Mouse (Mus musculus) hindbrain, embryonic 11.5 days (tissue): ENCODE data around the gene Mid1. TPM values are rescaled to one million over a fixed set of nuclear protein-coding genes. Genes with fewer than 3 reads are reported as not detected.

ENCODE experiments used
- ATAC-seq: fragments of 200-750 bp; cut with Nextera tagmentation; 2 replicates; pipeline ENCODE4 v1.8.0; 2017; ENCODE audit warnings: mild to moderate bottlenecking, moderate TSS enrichment, moderate library complexity; ENCODE audit not compliant: low FRiP score
- DNase-seq: peaks from one replicate; pipeline ENCODE4 v3.0.0-alpha.2; 2015; ENCODE audit warnings: low spot score
- H3K27ac ChIP-seq: fragments of 300-500 bp; sonication (generic); 2 replicates; pipeline ENCODE4 v1.5.1; 2014; ENCODE audit warnings: mild to moderate bottlenecking, low read depth, low read length
- H3K27me3 ChIP-seq: fragments of 300-500 bp; sonication (generic); 2 replicates; pipeline ENCODE4 v1.6.1; 2014; ENCODE audit warnings: mild to moderate bottlenecking, low read length, moderate library complexity, mixed read lengths; ENCODE audit not compliant: control insufficient read depth, insufficient read depth
- H3K36me3 ChIP-seq: fragments of 300-500 bp; sonication (generic); 2 replicates; pipeline ENCODE4 v1.6.1; 2014; ENCODE audit warnings: mild to moderate bottlenecking, low read length, moderate library complexity, mixed read lengths; ENCODE audit not compliant: control insufficient read depth, insufficient read depth
- H3K4me1 ChIP-seq: fragments of 300-500 bp; sonication (generic); replicated peaks from 2 replicates; pipeline ENCODE4 v1.6.1; 2014; ENCODE audit warnings: low read length, mixed read lengths; ENCODE audit not compliant: control insufficient read depth, insufficient read depth
- H3K4me2 ChIP-seq: fragments of 300-500 bp; sonication (generic); replicated peaks from 2 replicates; pipeline ENCODE4 v1.6.1; 2014; ENCODE audit warnings: mild to moderate bottlenecking, low read depth, low read length
- H3K4me3 ChIP-seq: fragments of 300-500 bp; sonication (generic); 2 replicates; pipeline ENCODE4 v1.5.1; 2014; ENCODE audit warnings: low read depth, low read length
- H3K9ac ChIP-seq: fragments of 300-500 bp; sonication (generic); 2 replicates; pipeline ENCODE4 v1.6.1; 2014; ENCODE audit warnings: low read depth, low read length
- H3K9me3 ChIP-seq: fragments of 300-500 bp; sonication (generic); 2 replicates; pipeline ENCODE4 v1.6.1; 2016; ENCODE audit warnings: low read length; ENCODE audit not compliant: control insufficient read depth
- WGBS: fragments of 180-500 bp; shearing (Covaris S2); extraction: QIAGEN DNeasy Blood & Tissue Kit; methylation state at CpG from one replicate; pipeline ENCODE4 v1.1.7; 2014; 5-methylcytosine and 5-hydroxymethylcytosine counted together
- polyA plus RNA-seq: library from polyadenylated mRNA; unstranded; fragments of >200 nt; fragmentation: Nextera tagmentation; extraction: Ambion mirVana; gene quantifications from 2 replicates; pipeline ENCODE4 v1.2.1, GENCODE M21; 2014

Mid1 gene
- polyA plus RNA-seq, 1 experiment from 2014 or later = 24.6 TPM

DNA sequence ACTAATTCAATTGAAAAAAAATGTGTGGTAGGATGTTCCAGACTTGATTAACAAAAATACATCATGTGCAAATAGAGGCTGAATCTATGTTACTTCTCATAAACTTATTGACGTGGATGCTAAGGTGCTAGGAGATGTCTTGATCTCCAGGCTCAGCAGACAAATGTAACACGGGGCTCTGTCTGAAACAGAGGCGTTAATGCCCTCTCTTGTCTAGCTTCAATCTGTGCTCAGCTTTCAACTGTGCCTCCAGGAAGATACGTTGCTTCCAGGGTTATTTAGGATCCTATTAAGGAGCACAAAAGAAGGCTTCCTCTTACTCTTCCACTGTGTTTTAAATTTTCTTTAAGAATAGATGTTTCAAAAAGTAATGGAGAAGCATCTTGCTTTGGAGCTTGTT lies 115.2 kb downstream of the Mid1 start:
- Histone ChIP-seq H3K36me3 (no peaks in the 10 kb centered on the region), H3K9me3 (no peaks in the 10 kb centered on the region), H3K4me3 (no peak overlapping the region), H3K27ac (no peak overlapping the region), H3K9ac (no peak overlapping the region), H3K4me1 (no peaks in the 10 kb centered on the region), H3K4me2 (no peak overlapping the region), H3K27me3 (no peaks in the 10 kb centered on the region; the same call in 1 of the 2 replicates)
- DNase-seq (no peak), ATAC-seq (no peak)
- WGBS = 36% methylated on average over 4 of the region's 4 CpGs

DNA sequence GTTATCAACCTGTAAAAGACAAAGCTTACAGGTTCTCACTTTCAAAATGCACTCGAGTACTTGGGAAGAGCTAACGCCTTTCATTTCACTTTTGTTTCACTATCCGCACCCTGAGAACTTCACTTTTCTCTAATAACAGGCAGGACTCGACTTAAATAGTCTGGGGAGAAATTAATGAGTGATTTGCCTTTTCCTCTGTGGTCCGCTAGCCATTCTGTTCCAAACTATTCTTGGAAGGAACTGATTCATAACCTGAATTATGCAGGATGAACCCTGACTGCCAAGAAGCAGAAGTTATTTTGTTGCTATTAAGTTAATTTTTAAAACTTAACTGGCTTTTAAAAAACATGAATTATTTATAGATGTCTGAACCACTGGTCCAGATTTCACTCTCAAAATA lies 120.8 kb downstream of the Mid1 start:
- no peak overlapping the region for H3K4me2 ChIP-seq
- no peaks in the 10 kb centered on the region for H3K36me3 ChIP-seq
- DNase-seq (no peak), ATAC-seq (no peak)
- no peak overlapping the region for H3K9ac ChIP-seq
- no peaks in the 10 kb centered on the region for H3K4me1 ChIP-seq
- H3K27me3 ChIP-seq = peaks cover 4% of the 10 kb centered on the region
- no peak overlapping the region for H3K4me3 ChIP-seq
- H3K9me3 ChIP-seq = no peaks in the 10 kb centered on the region
- no peak overlapping the region for H3K27ac ChIP-seq
- 72% methylated on average over 5 of the region's 5 CpGs for WGBS

DNA sequence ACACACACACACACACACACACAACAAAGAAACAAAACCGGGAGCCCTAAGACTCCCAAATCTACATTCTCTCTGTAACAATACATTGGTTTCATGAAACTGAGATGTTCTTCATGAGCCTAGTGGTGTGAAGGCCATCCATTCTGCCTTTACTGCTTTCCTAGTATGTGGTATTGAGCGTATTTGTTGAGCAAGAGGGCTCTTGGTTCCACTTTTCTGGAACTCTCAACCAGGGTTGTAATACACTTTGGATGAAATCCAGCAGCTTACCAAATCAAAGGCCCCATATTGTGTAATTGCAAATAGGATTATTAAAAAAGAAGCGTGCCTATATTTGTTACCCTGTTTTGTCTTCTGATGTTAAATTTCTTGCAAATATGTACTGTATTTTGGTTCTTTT lies 122.7 kb downstream of the Mid1 start:
- no peak overlapping the region for H3K27ac ChIP-seq
- H3K9ac ChIP-seq = no peak overlapping the region
- no peaks in the 10 kb centered on the region for H3K36me3 ChIP-seq
- H3K4me3 ChIP-seq = no peak overlapping the region
- 94% methylated on average over 3 of the region's 3 CpGs for WGBS
- DNase-seq (no peak), ATAC-seq (no peak)
- H3K27me3 ChIP-seq = peaks cover 4% of the 10 kb centered on the region
- no peak overlapping the region for H3K4me2 ChIP-seq
- no peaks in the 10 kb centered on the region for H3K9me3 ChIP-seq
- no peaks in the 10 kb centered on the region for H3K4me1 ChIP-seq

DNA sequence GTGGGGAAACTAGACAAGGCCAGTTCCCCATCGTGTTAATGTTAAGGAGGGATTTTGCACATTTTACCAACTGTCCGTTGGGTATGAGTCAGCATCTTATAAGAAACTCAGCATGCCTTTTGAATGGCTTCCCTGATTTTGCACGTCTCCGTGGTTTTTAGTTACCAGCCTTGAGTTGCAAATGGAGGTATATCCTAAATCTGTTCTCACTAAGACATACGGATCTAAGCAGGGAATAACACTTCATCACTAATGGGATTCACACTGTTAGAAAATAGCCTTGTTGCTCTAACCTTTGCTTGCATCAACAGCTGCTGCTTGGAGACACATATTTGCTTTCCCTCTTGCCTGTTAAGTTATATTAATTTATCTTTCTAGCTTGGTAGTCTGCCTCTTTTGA lies 126.3 kb downstream of the Mid1 start:
- Histone ChIP-seq H3K9me3 (no peaks in the 10 kb centered on the region), H3K4me1 (no peaks in the 10 kb centered on the region), H3K4me3 (no peak overlapping the region), H3K27me3 (peaks cover 12% of the 10 kb centered on the region), H3K36me3 (no peaks in the 10 kb centered on the region), H3K9ac (no peak overlapping the region), H3K27ac (no peak overlapping the region), H3K4me2 (no peak overlapping the region)
- WGBS = 61% methylated on average over 5 of the region's 5 CpGs
- no peak for DNase-seq
- no peak for ATAC-seq

DNA sequence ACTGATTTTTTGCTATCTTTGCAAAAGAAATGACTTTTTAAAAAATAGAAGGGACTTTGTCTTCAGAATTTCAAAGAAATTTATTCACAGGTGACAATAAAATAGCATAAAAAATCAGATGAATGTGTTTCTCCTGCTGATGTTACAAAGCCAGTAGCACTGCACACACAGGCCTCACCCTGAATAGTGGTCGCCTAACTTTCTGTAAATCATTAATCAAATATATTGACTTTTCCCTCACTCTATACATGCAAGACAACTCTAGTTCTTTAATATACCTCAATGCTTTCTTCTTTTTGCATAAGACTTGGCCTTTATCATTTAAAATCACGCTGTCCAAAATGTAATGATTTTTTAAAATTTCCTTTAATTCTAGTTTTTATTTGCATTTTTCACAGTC lies 126.8 kb downstream of the Mid1 start:
- Histone ChIP-seq H3K4me2 (no peak overlapping the region), H3K27ac (no peak overlapping the region), H3K4me3 (no peak overlapping the region), H3K36me3 (no peaks in the 10 kb centered on the region), H3K4me1 (no peaks in the 10 kb centered on the region), H3K9me3 (no peaks in the 10 kb centered on the region), H3K27me3 (peaks cover 12% of the 10 kb centered on the region), H3K9ac (no peak overlapping the region)
- DNase-seq (no peak), ATAC-seq (no peak)
- 77% methylated on average over 2 of the region's 2 CpGs for WGBS

DNA sequence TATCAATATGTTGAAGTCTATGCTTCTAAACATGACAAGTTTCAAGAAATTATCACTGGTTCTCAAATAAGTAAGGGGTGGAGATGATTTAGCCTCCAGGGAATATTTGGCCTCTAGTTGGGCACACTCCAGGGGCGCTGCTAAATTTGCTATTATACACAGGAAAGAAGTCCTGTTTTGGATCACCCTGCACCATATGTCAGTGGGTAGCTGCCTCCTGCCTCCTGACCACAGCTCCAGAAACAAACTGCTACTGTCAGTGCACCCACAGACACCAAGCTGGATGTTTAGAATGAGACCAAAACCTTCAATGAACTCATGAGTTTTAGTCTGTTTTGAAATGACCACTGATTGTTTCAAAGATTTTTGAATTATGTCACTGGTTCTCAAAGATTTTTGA lies 128.7 kb downstream of the Mid1 start:
- Histone ChIP-seq H3K9ac (no peak overlapping the region), H3K27me3 (peaks cover 10% of the 10 kb centered on the region), H3K4me3 (no peak overlapping the region), H3K4me1 (no peaks in the 10 kb centered on the region), H3K4me2 (no peak overlapping the region), H3K27ac (no peak overlapping the region), H3K36me3 (no peaks in the 10 kb centered on the region), H3K9me3 (no peaks in the 10 kb centered on the region)
- WGBS = 90% methylated on average over 1 of the region's 1 CpGs
- DNase-seq = no peak
- ATAC-seq = no peak

DNA sequence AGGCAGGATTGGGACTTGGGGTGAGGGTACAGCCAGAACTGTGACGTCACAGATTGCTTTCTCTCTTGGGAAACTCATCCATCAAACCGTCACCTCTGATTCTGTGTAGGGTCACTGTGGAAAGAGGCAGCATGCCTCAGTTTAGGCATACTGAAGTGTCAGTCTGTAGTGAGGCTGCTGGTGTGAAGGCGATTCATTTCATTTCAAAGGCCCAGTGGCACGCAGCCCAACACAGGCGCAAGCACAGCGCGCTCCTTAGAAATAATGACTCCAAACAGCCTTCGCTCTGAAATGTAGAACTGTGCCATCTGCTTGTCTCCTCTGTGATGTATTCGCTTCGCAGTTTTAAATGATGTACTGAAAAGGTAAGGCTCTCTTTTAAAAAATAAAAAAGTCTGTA lies 141.9 kb downstream of the Mid1 start:
- Histone ChIP-seq H3K9ac (no peak overlapping the region), H3K36me3 (no peaks in the 10 kb centered on the region), H3K4me1 (no peaks in the 10 kb centered on the region), H3K9me3 (no peaks in the 10 kb centered on the region), H3K27me3 (no peaks in the 10 kb centered on the region), H3K4me3 (peak overlapping the region; percentile 3; the same call in 1 of the 2 replicates), H3K4me2 (no peak overlapping the region), H3K27ac (no peak overlapping the region)
- DNase-seq (peak; percentile 40), ATAC-seq (peak; percentile 68)
- 36% methylated on average over 10 of the region's 10 CpGs for WGBS

DNA sequence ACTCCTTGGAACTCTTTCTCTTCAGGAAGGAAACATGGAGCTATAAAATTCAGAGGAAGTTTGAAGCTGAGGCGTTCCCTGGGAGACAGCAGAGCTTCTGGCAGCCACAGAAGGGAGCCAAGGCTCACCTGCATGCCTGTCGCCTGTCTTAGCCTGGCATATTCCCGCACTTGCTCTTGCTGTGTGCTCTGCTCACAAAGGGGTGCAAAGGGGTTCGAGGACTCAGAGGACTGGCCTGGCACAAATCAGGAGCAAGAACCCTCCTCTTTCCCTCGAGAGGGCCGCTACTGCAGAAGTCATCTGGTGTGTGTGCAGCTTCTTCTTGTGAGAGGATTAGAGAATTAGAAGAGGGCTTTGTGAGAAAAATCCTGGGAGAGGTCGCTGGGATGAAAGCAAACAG lies 142.7 kb downstream of the Mid1 start:
- Histone ChIP-seq H3K9me3 (no peaks in the 10 kb centered on the region), H3K9ac (peak overlapping the region; percentile 57; the same call in 1 of the 2 replicates), H3K27ac (peak overlapping the region; percentile 81), H3K4me2 (peak overlapping the region; percentile 35), H3K4me1 (no peaks in the 10 kb centered on the region), H3K27me3 (no peaks in the 10 kb centered on the region), H3K4me3 (peak overlapping the region; percentile 23), H3K36me3 (no peaks in the 10 kb centered on the region)
- WGBS = 12% methylated on average over 7 of the region's 7 CpGs
- ATAC-seq (0 out of 2 replicates have a peak, but pooled peaks have one; percentile 1), DNase-seq (peak; percentile 35)

DNA sequence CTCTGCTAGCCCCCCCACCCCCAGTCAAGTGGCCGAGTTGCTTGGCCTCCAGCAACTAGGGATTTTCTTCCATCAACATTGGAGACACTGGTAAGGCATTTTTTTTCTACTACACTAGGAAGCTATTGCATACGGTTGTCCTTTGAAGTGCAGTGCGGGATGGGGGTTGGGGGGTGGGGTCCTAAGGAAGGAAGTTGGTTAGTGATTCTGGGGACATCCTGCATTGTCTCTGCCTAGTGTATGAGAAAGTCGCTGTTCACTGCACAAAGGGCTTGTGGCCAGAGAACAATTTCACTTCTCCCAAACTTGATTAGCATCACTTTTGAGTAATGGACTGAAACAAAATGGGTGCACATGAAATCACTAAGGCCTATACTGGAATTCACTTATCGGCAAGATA lies 143.1 kb downstream of the Mid1 start:
- H3K9me3 ChIP-seq = no peaks in the 10 kb centered on the region
- WGBS = 19% methylated on average over 5 of the region's 5 CpGs
- H3K4me1 ChIP-seq = no peaks in the 10 kb centered on the region
- no peaks in the 10 kb centered on the region for H3K36me3 ChIP-seq
- peak overlapping the region; percentile 23; the same call in 1 of the 2 replicates for H3K4me3 ChIP-seq
- peak overlapping the region; percentile 81 for H3K27ac ChIP-seq
- peak; percentile 77; the same call in 1 of the 2 replicates for ATAC-seq
- H3K4me2 ChIP-seq = peak overlapping the region; percentile 35
- H3K27me3 ChIP-seq = no peaks in the 10 kb centered on the region
- peak overlapping the region; percentile 57; the same call in 1 of the 2 replicates for H3K9ac ChIP-seq
- DNase-seq = no peak
